Mouse (Mus musculus) erythroblast, adult 5-6 weeks (primary cell): Measurements from ENCODE around the gene Grem1. TPM values are rescaled to one million over a fixed set of nuclear protein-coding genes. Genes with fewer than 3 reads are reported as not detected.

ENCODE experiments used
- ATAC-seq: replicated peaks from 2 replicates; pipeline ENCODE4 v1.8.0; 2016; ENCODE audit warnings: moderate number of reproducible peaks, mild to moderate bottlenecking, moderate TSS enrichment, inconsistent platforms; ENCODE audit not compliant: poor library complexity, low FRiP score, severe bottlenecking
- total RNA-seq, 2 experiments: library from RNA; stranded (forward) in 1 of 2; stranded (reverse) in 1 of 2; fragments of 150-400 nt in 1 of 2; fragments of 200-764, 138-1000 nt in 1 of 2; gene quantifications; 2 replicates each; pipeline versions ENCODE4 v1.2.3 to v1.2.4; 2015 to 2017; ENCODE audit warnings: low replicate concordance in 2 of 2

Gene Grem1
- total RNA-seq (2015; ENCODE audit: low replicate concordance) (not detected in 2 replicates), total RNA-seq (2017; ENCODE audit: low replicate concordance) (0.98 TPM in 1 of 2 replicates, not detected in the other)

DNA sequence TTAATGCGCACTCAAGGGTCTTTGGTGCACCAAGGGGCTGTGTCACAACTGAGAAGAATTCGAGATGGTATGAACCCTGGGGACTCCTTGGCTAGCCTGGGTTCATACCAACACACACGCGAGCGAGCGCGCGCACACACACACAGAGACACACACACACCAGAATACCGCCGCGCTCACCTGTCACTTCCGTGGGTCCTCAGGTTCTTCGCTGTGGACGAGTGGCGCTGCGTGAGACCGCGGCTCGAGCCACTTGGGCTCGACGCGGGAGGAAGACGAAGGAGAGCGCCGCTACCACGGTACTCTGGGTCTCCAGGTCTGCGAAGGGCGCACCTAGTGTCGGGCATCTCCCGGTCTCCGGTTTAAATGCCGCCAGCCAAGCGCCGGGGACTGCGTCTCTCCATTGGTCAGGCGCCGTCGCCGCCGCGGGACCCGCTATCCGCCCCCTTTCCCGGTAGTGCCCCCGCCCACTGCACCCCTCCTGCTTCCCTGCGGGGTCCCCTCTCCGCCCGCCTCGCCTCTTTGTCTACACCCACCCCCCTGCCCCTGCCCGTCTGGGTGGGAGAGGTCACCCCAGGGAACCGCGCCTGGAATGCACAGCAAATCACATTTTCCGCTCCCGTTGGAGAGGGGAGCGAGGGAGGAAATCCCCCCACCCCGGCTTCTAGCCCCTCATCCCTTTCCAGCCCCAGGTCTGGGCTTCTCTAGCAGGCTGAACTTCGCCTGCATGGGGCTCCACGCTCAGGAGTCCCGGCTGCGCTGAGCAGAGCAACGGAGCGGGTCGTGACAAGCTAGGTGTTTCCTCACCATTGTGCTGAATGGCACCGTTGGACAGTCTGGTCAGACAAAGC, at the start of gene Grem1:
Grem1 (minus strand) TSS at position 336 of the 851 bp plus-strand sequence.
- ATAC-seq = no peak

DNA sequence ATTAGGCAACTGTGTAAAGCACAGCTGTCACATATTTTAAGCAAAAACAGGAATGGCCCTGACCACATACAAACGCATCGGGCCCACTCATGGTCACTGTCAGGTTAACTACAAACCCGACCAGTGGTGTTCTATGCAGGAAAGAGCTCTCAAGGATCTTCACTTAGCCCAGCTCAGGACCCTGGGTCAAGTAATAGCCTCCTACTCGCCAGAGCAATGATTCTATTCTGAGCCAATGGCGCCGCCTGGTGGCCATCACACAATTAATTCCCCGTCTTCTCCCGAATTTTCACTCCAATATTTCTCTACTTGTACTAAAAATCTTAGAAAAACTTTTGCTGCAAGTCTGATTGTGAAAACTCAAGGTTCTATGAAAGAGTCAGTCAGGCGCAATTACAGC, 49.2 kb upstream of the Grem1 start:
- ATAC-seq = no peak

DNA sequence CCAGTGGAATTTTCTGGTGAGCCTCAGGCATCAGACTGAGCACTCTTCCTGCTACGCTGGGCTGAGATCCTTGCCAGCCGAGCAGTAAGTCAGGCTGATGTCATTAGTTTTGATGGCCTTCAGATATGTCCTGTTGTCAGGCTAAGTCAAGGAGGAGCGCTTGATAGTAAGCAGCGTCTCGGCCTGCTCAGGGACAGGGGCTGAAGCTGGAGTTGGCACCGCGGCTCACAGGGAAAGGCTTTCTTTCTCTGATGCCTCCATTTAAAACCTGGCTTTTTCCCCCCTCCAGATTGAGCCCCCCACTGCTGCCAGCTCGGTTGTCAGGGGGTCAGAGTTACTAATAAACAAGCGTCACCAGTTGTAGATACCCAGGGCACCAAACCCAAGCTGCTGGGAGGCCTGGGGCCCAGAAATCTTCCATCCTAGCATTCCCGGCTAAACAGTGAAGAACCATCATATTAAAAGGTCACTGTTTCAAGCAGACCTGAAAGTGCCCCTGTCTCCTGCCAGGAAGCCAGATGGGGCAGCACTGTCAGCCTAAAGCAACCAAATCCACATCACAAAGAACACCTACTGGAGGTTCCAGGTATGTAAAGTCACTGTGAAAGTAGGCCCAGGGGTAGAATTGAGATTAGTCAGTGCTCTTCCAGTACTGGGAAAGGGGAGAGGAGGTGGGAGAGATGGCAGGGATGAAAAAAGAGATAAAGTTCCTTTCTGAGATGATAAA, 48.6 kb upstream of the Grem1 start:
- ATAC-seq = no peak

DNA sequence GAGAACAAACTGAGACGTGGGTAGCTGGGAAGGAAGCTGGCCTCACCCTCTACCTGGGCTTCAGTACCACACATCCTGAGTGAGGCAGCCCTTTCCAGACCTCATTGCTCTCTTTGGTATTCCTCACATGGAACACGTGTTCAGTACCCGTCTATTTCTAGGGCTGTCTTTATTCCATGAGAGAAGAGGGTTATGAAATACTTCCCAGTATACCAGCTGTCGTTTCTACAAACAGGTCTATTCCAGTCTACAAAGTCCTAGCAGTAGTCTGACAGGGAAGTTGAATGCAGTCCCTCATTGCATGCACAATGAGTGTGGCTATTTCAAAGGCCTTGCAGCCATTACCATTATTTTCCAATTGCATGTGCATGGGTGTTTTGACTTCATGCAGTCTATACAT, 47.3 kb upstream of the Grem1 start:
- ATAC-seq = no peak

DNA sequence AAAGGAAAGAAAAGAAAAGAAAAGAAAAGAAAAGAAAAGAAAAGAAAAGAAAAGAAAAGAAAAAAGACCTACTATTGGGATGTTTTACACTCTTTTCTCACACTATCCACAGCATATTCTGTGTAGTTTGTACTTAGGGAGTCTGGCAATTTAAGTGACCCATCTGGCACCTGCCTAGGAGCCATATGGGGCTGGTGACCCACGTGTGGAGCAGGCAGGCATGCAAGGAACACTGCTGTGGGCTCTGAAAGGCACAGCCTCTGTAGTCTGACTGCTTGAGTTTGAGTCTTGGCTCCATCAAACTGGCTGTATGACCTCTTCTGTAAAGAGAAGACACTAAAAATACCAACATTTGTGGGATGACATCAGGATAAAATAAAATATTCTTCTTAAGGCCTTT, 45.3 kb upstream of the Grem1 start:
- no peak for ATAC-seq

DNA sequence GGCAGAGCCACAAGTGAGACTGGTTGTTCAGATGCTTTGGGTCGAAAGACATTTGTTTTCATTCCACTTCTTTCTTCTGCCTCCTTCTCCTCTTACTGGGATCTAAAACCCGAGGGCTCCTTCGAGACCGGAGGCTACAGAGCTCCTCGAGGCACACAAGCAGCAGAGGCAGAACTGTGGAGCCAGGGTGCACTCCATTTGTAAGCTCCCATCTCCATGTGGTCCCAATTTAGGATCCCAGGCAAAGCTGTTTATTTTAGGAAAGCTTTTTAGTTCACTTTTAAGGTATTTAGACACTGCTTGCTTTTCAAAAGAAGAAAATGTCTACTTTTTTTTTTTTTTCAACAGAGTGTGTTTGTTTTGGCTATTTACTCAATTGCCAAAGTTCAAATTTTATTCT, 42.4 kb upstream of the Grem1 start:
- no peak for ATAC-seq

DNA sequence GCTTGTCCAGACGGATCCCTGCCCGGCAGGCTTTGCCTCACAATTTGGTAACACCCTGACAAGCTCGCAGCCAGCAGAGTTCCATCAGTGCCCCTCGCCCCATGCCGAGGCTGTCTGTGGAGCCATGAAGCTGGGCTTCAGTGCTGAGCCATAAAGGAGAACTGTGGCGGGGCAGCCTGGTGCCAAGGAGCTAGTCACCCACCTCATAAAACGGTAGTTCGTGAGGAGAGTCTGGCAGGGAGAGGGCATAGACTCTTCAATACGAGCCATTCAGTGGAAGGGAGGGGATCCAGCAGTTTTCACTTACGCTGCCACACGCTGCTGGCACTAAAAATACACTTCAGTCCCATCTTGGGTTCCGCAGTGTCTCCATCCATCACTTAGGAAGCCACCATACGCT, 40.2 kb upstream of the Grem1 start:
- no peak for ATAC-seq

DNA sequence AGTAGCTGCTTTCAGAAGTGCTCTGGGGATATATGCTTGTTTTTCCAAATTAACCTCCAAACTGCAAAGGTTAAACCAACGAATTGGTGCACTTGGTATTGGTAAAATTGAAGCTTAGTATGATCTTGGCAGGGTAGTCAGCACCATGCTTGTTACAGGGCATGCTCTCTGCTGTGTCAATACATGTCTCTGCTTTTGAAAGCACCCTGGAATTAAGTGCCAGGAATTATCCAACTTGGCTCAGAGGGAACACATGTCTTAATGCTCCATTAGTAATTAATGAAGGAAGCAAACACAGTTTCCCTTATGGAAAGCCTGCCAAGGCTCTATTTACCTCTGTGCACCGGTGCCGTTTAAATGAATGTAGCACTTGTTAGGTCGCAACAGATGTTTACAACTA, 36.7 kb upstream of the Grem1 start:
- ATAC-seq = no peak

DNA sequence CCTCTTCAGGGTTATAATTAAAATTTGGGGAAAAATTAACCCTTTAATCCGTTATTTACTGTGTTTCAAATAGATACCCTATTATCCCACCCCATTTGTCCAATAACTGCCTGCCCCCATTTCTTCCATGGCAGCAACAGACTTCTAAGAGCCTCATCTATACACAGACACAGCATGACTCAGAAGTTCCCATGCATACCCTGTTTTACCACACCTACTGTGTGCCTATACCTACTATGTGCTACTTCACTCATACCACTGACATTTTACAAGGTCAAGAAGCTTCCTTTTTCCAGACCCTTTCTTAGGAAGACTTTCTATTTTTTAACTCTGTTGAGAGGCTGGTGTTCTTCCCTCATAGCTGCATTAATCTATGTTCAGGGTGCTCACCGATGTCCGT, 35.1 kb upstream of the Grem1 start:
- no peak for ATAC-seq

DNA sequence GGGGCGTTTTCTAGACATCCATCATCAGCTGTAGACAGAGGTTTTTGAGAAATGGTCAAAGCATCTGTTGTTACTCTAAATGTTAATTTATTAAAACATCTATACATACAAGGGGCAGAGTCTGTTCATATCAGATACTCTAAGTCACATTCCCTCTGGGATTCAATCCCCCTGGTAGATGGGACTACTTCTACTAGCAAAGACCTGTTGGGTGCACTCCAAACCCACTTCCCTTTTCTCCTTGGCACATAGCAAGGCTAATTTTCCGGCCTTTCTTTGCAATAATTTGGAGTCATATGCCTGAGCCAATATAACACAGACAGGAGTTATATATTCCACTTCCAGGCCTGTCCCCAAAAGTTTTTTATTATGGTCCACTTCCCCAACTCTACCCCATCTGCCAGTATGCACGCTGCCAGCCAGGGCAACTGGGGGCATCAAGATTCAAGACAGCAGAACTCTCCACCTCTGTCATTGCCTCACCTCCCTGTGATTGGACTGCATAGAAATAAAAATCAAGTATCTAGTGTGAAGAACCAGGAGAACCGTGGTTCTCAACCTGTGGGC, 30.5 kb upstream of the Grem1 start:
- ATAC-seq = no peak

DNA sequence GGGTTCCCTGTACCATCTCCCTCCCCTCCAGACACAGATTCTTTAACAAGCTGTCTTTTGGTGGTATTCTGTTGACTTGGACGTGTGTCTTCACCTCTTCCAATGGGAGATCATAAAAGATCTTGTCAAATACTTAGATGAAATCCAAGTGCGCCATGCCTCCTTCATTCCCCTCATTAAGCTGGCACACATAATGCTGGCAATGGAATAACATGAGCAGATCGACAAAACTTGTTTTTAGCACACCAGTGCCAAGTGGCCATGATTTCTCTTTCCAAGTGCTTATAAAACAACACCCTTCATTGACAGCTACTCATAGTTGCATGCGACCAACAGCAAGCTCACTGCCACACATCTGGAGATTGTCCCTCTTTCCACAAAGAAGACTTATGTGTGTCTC, 29.4 kb upstream of the Grem1 start:
- no peak for ATAC-seq

DNA sequence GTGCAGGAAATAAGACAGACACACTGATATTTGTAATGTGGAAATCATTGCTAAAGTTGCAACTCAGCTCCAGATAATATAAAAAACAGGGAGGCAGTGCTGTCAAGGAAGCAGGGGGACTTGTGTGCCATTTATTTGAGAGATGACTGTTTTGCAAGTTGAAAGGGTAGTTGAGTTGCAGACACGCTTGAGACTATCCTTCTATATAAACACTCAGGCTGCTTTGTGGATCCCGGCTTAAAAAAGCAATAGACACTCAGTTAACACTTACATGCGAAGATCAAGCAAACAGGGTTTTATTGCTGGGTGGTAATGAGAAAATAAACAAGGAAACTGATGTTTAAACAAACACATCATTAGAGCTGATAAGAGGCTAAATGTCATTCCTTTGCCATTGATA, 26.4 kb upstream of the Grem1 start:
- no peak for ATAC-seq

DNA sequence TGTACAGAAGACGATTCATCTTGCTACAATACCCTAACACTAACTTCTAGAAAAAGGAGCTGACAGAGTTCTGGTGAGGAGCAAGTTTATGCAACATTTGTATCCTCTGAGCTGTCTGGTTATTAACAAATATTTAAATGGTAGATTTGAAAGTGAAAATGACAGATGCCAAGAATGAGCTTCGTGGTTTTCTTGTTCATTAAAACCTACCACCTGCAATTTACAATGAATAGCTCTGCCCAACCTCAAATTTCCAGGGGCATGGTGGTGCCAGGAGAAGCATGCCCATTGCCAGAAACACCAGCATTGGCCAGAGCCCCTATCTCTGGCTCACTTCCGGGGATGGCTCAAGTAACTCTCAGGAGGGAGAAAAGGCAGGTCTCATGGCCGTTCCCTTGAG, 23.1 kb upstream of the Grem1 start:
- no peak for ATAC-seq

DNA sequence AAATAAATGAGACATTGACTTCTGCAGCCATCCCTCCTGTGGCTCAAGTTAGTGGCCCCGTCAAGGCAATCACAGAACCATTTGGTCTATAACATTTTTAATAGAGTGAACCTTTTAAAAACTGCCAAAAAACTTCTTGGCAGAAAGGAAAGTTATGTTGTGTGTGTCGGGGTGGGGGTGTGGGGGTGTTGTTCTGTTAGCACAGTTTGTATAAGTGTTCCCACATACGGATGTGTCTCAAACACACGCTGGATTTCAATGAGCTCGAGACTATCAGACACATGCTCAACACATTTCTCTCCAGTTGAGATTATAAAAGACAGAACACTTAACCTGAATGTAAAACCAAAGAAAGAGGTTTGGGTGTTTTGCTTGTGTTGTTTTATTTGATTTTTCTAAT, 22.7 kb upstream of the Grem1 start:
- ATAC-seq = no peak

DNA sequence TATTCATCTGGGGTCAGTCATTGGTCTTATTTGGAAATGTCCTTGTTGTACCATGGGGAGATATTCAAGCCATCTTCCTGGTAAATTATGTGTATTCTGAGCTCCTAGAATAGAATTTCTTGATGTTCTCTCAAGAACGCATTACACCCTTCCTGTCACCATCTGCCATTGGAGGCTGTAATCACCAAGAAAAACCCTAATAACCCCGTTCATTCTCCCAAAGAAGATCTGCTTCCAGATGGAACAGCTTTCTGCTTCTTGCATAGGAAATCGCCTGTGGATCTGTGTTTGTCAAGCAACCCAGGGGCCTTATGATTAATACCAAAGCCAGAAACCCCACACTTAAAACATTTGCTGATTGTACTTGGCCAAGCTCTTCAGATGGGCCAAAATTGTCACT, 20.9 kb upstream of the Grem1 start:
- ATAC-seq = no peak

DNA sequence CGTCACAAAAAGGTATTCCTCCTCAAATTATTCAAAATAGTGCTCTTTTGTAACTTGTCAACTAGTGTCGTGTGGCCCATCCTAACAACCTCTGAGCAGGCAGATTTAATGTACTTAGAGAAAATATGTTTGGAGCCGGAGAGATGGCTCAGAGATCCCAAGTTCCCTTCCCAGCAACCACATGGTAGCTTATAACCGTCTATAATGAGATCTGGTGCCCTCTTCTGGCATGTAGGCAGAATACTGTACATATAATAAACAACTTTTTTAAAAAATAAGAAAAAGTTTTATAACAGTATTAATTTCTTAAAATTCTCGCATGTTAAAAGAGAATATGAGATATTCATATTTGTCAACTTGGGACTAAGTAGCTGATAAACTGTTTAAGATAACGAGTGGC, 19.6 kb upstream of the Grem1 start:
- ATAC-seq = no peak

DNA sequence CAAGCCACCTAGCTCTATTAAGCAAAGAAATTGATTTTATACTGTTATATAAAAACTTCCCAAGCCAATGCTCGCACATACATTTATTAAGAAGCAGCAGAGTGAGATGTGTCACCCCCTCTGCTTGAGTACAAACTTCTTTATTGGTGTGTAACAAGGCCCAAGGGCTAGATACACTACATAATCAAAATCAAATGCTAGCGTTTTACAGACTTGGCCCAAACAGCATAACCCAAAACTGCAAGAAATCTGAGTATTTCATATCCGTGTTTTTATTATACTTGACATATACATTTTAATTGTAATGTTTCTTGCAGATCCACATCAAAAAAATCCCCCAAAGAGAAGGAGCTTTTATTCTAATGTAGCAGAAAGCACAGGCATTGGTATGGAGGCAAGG, 17.9 kb upstream of the Grem1 start:
- ATAC-seq = no peak

DNA sequence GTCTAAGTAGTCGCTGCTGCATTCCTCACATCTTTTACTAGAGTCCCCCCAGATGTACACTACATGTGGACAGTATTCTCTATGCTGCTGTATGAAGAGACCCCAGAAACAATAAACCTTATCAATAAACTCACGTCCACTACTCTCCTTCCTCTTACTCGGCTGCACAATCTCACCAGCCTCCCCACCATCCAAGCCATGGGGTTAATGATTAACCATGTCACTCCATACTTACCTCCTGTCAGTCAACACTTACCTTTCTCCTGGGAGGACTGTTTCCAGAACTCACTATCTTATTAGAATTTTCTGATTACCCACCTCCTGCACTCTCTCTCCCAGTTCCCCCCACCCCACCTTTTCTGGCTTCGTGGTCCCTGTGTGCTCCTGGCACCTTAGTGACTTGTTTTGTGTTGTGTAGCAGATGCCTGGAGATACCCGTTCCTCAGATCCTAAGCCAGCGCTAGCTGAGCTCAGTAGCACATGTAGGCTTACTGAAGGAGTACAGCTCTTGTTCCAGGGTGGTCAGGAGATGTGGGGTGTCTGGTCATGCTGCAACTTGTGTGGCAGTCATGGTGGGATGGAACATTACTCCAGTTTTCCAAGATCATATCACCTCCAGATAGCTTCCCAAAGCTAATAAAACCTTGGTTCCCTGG, 15.8 kb upstream of the Grem1 start:
- no peak for ATAC-seq

DNA sequence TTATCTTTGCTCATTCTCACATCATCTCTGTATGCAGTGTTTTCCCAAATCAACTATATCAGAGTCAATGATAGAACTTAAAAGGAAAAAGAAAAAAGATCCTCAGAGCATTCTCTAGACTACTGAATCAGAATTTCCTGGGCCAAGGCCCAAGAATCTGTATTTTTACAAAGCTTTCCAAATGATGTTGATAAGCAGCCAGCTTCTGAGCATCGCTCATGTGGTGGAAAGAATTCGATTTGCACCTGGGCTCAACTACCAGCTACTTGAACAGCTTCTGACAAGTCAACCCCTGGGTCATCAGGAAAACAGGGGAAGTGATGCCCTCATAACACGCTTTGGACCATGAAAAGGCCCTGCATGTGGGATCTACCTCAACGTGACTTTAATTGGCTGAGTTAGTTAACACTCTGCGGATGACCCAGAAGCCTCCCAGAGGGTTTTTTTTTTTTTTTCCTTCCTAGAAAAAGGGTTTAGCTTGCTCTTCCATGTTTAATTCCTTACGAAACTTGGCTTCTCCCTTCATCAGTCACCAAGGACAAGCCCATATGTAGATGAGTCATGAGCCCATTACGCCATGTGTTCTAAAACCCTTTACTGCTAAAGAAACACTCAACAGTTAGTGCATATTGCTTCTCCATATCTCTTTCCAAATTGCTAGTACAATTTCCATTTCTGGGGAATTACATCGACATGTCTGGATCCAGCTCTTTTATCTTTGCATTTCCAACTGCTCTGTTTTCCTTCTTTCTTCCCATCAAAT, 10.3 kb upstream of the Grem1 start:
- ATAC-seq = no peak

DNA sequence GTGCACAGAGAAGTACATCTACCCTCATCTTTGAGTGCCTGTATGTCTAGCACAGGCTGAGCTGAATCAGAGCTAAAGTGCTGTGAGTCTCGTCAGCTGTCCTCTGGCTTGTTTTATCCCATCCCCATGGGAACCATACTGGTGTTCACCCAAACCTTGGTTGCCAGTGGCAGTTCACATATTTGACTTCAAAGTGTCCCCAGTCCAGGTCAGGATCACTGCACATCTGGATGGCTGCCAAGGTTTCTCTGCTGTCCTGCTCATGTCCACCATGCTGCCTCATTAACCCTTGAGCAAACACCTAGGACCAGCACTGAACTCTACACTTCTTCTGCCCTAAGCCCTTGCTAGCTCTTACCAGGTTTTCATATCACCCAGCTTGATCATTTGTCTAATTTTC, 7.4 kb upstream of the Grem1 start:
- ATAC-seq = no peak
